Mouse (Mus musculus) G1E (cell line): ENCODE results near the gene Wnt16. TPM values are rescaled to one million over a fixed set of nuclear protein-coding genes. Genes with fewer than 3 reads are reported as not detected.

ENCODE experiments used
- ATAC-seq: 2 replicates; pipeline ENCODE4 v1.8.0; 2016; ENCODE audit warnings: mild to moderate bottlenecking; ENCODE audit not compliant: insufficient number of reproducible peaks, poor library complexity, low FRiP score, severe bottlenecking; ENCODE audit errors: extremely low read depth
- DNase-seq: peaks from one replicate; pipeline ENCODE4 v3.0.0; 2012; ENCODE audit warnings: low spot score
- H3K27me3 ChIP-seq: 2 replicates; pipeline ENCODE4 v1.6.1; 2012; ENCODE audit warnings: mild to moderate bottlenecking, low read length, inconsistent platforms; ENCODE audit not compliant: insufficient read depth
- H3K36me3 ChIP-seq: replicated peaks from 2 replicates; pipeline ENCODE3; 2012; ENCODE audit warnings: mild to moderate bottlenecking, inconsistent platforms
- H3K4me1 ChIP-seq: 2 replicates; pipeline ENCODE4 v1.6.1; 2012; ENCODE audit warnings: low read depth, low read length, inconsistent platforms, mixed read lengths; ENCODE audit not compliant: insufficient read depth
- H3K4me3 ChIP-seq: 2 replicates; pipeline ENCODE4 v1.5.1; 2012; ENCODE audit warnings: low read depth, mild to moderate bottlenecking, inconsistent platforms, low read length, moderate library complexity, mixed read lengths
- H3K9me3 ChIP-seq: replicated peaks from 2 replicates; pipeline ENCODE4 v1.6.1; 2012; ENCODE audit warnings: inconsistent platforms
- CTCF ChIP-seq: IDR thresholded peaks from 2 replicates; pipeline ENCODE4 v1.5.1; 2012; ENCODE audit warnings: low read depth, low read length, inconsistent platforms, mixed read lengths
- GATA1 ChIP-seq: IDR thresholded peaks from 2 replicates; pipeline ENCODE4 v1.6.1; 2012; ENCODE audit warnings: borderline replicate concordance, low read length, inconsistent platforms, mixed read lengths
- GATA2 ChIP-seq: IDR thresholded peaks from 2 replicates; pipeline ENCODE4 v1.6.1; 2012; ENCODE audit warnings: low read depth, low read length, inconsistent platforms, borderline replicate concordance
- POLR2AphosphoS5 ChIP-seq: IDR thresholded peaks from 2 replicates; pipeline ENCODE4 v1.6.1; 2012; ENCODE audit warnings: low read depth, low read length, inconsistent platforms; ENCODE audit not compliant: insufficient replicate concordance
- TAL1 ChIP-seq: conservative IDR thresholded peaks from 2 replicates; pipeline ENCODE4 v1.6.1; 2012; ENCODE audit warnings: low read depth, low read length, inconsistent platforms, mixed read lengths
- polyA plus RNA-seq: library from polyadenylated mRNA; stranded (reverse); fragments of >175 nt; gene quantifications from 2 replicates; pipeline ENCODE4 v1.2.3, GENCODE M21; 2012
- total RNA-seq, 2 experiments: library from RNA; stranded (forward) in 1 of 2; stranded (reverse) in 1 of 2; fragments of 200-1000 nt in 1 of 2; fragments of >200 nt in 1 of 2; fragmentation: Nextera tagmentation in 1 of 2; gene quantifications; 2 replicates each; pipeline ENCODE4 v1.2.3; 2014 to 2017

Wnt16 gene
- total and polyA plus RNA-seq, 3 experiments, result not detected

- peaks cover 14% of the 10 kb centered on the region for H3K4me1 ChIP-seq
- peaks cover 7% of the 10 kb centered on the region for H3K27me3 ChIP-seq
- no peak overlapping the region for H3K4me3 ChIP-seq
- H3K9me3 ChIP-seq, result no peaks in the 10 kb centered on the region
- peaks cover 24% of the 10 kb centered on the region for H3K36me3 ChIP-seq
- DNase-seq (no peak), ATAC-seq (no peak)
- TF ChIP-seq GATA1 (no peak), POLR2AphosphoS5 (no peak), TAL1 (no peak), CTCF (no peak), GATA2 (no peak)
Observed at GRCm38 (mm10) chr6:22340779-22341178, 52.8 kb downstream of the Wnt16 start.

- DNase-seq (no peak), ATAC-seq (no peak)
- TF ChIP-seq GATA2 (no peak), CTCF (no peak), POLR2AphosphoS5 (no peak), TAL1 (no peak), GATA1 (no peak)
- Histone ChIP-seq H3K27me3 (peaks cover 3% of the 10 kb centered on the region; the same call in 1 of the 2 replicates), H3K36me3 (peaks cover 24% of the 10 kb centered on the region), H3K4me3 (no peak overlapping the region), H3K9me3 (no peaks in the 10 kb centered on the region), H3K4me1 (peaks cover 17% of the 10 kb centered on the region)
Observed at GRCm38 (mm10) chr6:22343292-22343691, 55.3 kb downstream of the Wnt16 start.

- DNase-seq, result no peak
- H3K4me1 ChIP-seq, result peaks cover 17% of the 10 kb centered on the region
Observed at GRCm38 (mm10) chr6:22343706-22344105, 55.7 kb downstream of the Wnt16 start.

GRCm38 (mm10) chr6:22344443-22344842 is 56.4 kb downstream of the Wnt16 start:
- Histone ChIP-seq H3K9me3 (no peaks in the 10 kb centered on the region), H3K36me3 (peaks cover 20% of the 10 kb centered on the region), H3K4me3 (no peak overlapping the region), H3K27me3 (no peaks in the 10 kb centered on the region), H3K4me1 (peaks cover 19% of the 10 kb centered on the region)
- TF ChIP-seq POLR2AphosphoS5, result no peak
- no peak for TF ChIP-seq GATA2
- TF ChIP-seq TAL1, result no peak
- TF ChIP-seq CTCF, result no peak
- no peak for TF ChIP-seq GATA1
- DNase-seq (no peak), ATAC-seq (no peak)

More at GRCm38 (mm10) chr6:22343706-22344105, 55.7 kb downstream of the Wnt16 start:
- TF ChIP-seq GATA2, result no peak
- TF ChIP-seq TAL1, result no peak
- TF ChIP-seq GATA1, result no peak
- TF ChIP-seq POLR2AphosphoS5, result no peak
- TF ChIP-seq CTCF, result no peak
- Histone ChIP-seq H3K36me3 (peaks cover 22% of the 10 kb centered on the region), H3K4me3 (no peak overlapping the region), H3K27me3 (peaks cover under 1% of the 10 kb centered on the region; the same call in 1 of the 2 replicates), H3K9me3 (no peaks in the 10 kb centered on the region)
- no peak for ATAC-seq

GRCm38 (mm10) chr6:22347132-22347902 is 59.3 kb downstream of the Wnt16 start:
- no peak for TF ChIP-seq TAL1
- TF ChIP-seq CTCF, result no peak
- no peak for TF ChIP-seq GATA1
- TF ChIP-seq POLR2AphosphoS5, result no peak
- no peak for TF ChIP-seq GATA2
- Histone ChIP-seq H3K4me1 (peaks cover 26% of the 10 kb centered on the region), H3K36me3 (peaks cover 8% of the 10 kb centered on the region), H3K9me3 (no peaks in the 10 kb centered on the region), H3K27me3 (no peaks in the 10 kb centered on the region), H3K4me3 (no peak overlapping the region)
- DNase-seq (no peak), ATAC-seq (no peak)

Other genes starting within 250 kb of the Wnt16 start
- gene Fam3c, start 68.0 kb downstream of the Wnt16 start, total RNA-seq (2014; fragmentation: Nextera tagmentation), result 8.5 and 10.6 TPM in 2 replicates
- gene Fam3c, start 68.0 kb downstream of the Wnt16 start, total RNA-seq (2017), result 11.3 and 20.6 TPM in 2 replicates
- 3.3 and 3.6 TPM in 2 replicates for gene Fam3c, start 68.0 kb downstream of the Wnt16 start, polyA plus RNA-seq